Mouse (Mus musculus) cerebellum, postnatal 4 days (tissue): ENCODE data around the gene Gm10799.

ENCODE experiments used
- DNase-seq, 2 experiments: peaks; one replicate each; pipeline ENCODE4 v3.0.0; 2022; ENCODE audit warnings: low spot score in 2 of 2, mixed read lengths in 1 of 2

Gene Gm10799

DNA sequence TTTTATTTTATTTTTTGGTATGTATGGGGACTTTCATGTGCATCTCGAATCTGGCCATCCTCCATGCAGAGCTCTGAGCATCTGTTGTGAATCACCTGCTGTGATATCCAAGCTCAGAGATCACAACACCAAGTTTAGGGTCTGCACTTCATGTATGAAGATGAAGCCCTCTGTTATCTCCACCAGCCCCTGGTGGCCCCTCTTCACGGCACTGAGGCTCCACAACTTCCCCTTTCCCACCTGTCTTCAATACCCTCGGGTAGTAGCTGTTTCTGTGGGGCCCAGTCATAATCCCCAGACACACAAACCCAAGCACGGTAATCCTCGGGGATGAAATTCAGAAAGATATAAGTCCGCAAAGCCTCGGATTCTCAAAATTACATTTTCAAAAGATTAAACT lies 45.3 kb downstream of the Gm10799 start:
- DNase-seq, result no peak
